Mouse (Mus musculus) olfactory bulb, adult 2 months (tissue): ENCODE measurements at regions not wholly inside any gene's neighbourhood (a gene's known extent, or its start where the extent isn't known, plus 50 kb on each side); places are given as distances from the start of the nearest gene placed in this dataset.

Experiments used
- H3K27ac ChIP-seq: fragments of 200-500 bp; 2 replicates; pipeline ENCODE4 v1.5.1; 2012; ENCODE audit warnings: low read depth, low read length; ENCODE audit not compliant: insufficient read depth
- H3K4me1 ChIP-seq: fragments of 200-500 bp; 2 replicates; pipeline ENCODE4 v1.6.1; 2012; ENCODE audit warnings: low read length; ENCODE audit not compliant: control insufficient read depth, insufficient read depth
- H3K4me3 ChIP-seq: fragments of 200-500 bp; 2 replicates; pipeline ENCODE4 v1.5.1; 2012; ENCODE audit warnings: mild to moderate bottlenecking, low read depth, low read length, moderate library complexity; ENCODE audit not compliant: insufficient read depth
- CTCF ChIP-seq: fragments of 200-500 bp; IDR thresholded peaks from 2 replicates; pipeline ENCODE4 v1.5.1; 2012; ENCODE audit warnings: low read depth, mild to moderate bottlenecking, low read length, moderate library complexity; ENCODE audit not compliant: insufficient read depth
- POLR2A ChIP-seq: fragments of 200-500 bp; IDR thresholded peaks from 2 replicates; pipeline ENCODE4 v1.6.1; 2012; ENCODE audit warnings: mild to moderate bottlenecking, low read depth, low read length, moderate library complexity; ENCODE audit not compliant: insufficient read depth
- WGBS: fragments of 180-500 bp; shearing (Covaris S2); methylation state at CpG from one replicate; pipeline ENCODE4 v1.1.7; 2018; 5-methylcytosine and 5-hydroxymethylcytosine counted together

GRCm38 (mm10) chr1:35106665-35107064 lies 256.9 kb downstream of the Plekhb2 start:
- Histone ChIP-seq H3K4me3 (no peak overlapping the region), H3K4me1 (no peaks in the 10 kb centered on the region), H3K27ac (no peak overlapping the region)
- 84% methylated on average over 1 of the region's 1 CpGs for WGBS
- TF ChIP-seq POLR2A (no peak), CTCF (no peak)

GRCm38 (mm10) chr1:35109801-35110200 lies 260.0 kb downstream of the Plekhb2 start:
- no peaks in the 10 kb centered on the region for H3K4me1 ChIP-seq
- TF ChIP-seq POLR2A (no peak), CTCF (no peak)
- no peak overlapping the region for H3K4me3 ChIP-seq
- WGBS: 59% methylated on average over 1 of the region's 1 CpGs
- H3K27ac ChIP-seq: no peak overlapping the region

GRCm38 (mm10) chr1:35115521-35115920 lies 265.7 kb downstream of the Plekhb2 start:
- no peak overlapping the region for H3K27ac ChIP-seq
- no peaks in the 10 kb centered on the region for H3K4me1 ChIP-seq
- TF ChIP-seq POLR2A: no peak
- TF ChIP-seq CTCF: no peak
- no peak overlapping the region for H3K4me3 ChIP-seq

- Histone ChIP-seq H3K4me3 (no peak overlapping the region), H3K27ac (no peak overlapping the region), H3K4me1 (no peaks in the 10 kb centered on the region)
- 87% methylated on average over 3 of the region's 3 CpGs for WGBS
- TF ChIP-seq CTCF: no peak
- TF ChIP-seq POLR2A: no peak
These were observed 288.1 kb downstream of the Plekhb2 start for GRCm38 (mm10) chr1:35137907-35138306.

GRCm38 (mm10) chr1:35149036-35149435 lies 299.3 kb downstream of the Plekhb2 start:
- H3K27ac ChIP-seq: no peak overlapping the region
- H3K4me3 ChIP-seq: no peak overlapping the region
- no peaks in the 10 kb centered on the region for H3K4me1 ChIP-seq
- TF ChIP-seq CTCF: no peak
- no peak for TF ChIP-seq POLR2A

- Histone ChIP-seq H3K4me3 (no peak overlapping the region), H3K27ac (no peak overlapping the region), H3K4me1 (no peaks in the 10 kb centered on the region)
- TF ChIP-seq POLR2A (no peak), CTCF (no peak)
These were observed 312.7 kb downstream of the Plekhb2 start for GRCm38 (mm10) chr1:35162506-35162905.

- no peaks in the 10 kb centered on the region for H3K4me1 ChIP-seq
- TF ChIP-seq POLR2A (no peak), CTCF (no peak)
- 94% methylated on average over 2 of the region's 2 CpGs for WGBS
- H3K4me3 ChIP-seq: no peak overlapping the region
- no peak overlapping the region for H3K27ac ChIP-seq
These were observed 350.9 kb downstream of the Plekhb2 start for GRCm38 (mm10) chr1:35200656-35201055.

- no peak overlapping the region for H3K27ac ChIP-seq
- H3K4me3 ChIP-seq: no peak overlapping the region
- WGBS: 80% methylated on average over 7 of the region's 7 CpGs
- H3K4me1 ChIP-seq: no peaks in the 10 kb centered on the region
- TF ChIP-seq CTCF: no peak
- TF ChIP-seq POLR2A: no peak
These were observed 351.5 kb downstream of the Plekhb2 start for GRCm38 (mm10) chr1:35201083-35201879.

- no peak overlapping the region for H3K27ac ChIP-seq
- TF ChIP-seq CTCF (no peak), POLR2A (no peak)
- 63% methylated on average over 1 of the region's 1 CpGs for WGBS
- no peak overlapping the region for H3K4me3 ChIP-seq
- no peaks in the 10 kb centered on the region for H3K4me1 ChIP-seq
These were observed 352.1 kb downstream of the Plekhb2 start for GRCm38 (mm10) chr1:35201880-35202220.
